Mouse (Mus musculus) myocyte (in vitro differentiated cells): ENCODE results near the gene Atp2b4. TPM values are rescaled to one million over a fixed set of nuclear protein-coding genes. Genes with fewer than 3 reads are reported as not detected.

Experiments used
- H3K27me3 ChIP-seq: one replicate; pipeline ENCODE4 v1.6.1; 2011; ENCODE audit not compliant: control insufficient read depth, insufficient read depth, insufficient read length
- H3K36me3 ChIP-seq: one replicate; pipeline ENCODE4 v1.6.1; 2011; ENCODE audit not compliant: control insufficient read depth, insufficient read depth
- H3K4me2 ChIP-seq: one replicate; pipeline ENCODE4 v1.6.1; 2011; ENCODE audit warnings: low read depth, control low read depth
- H3K4me3 ChIP-seq: one replicate; pipeline ENCODE4 v1.5.1; 2011; ENCODE audit warnings: mild to moderate bottlenecking, control low read depth, moderate library complexity
- H3K79me2 ChIP-seq: one replicate; pipeline ENCODE4 v1.6.1; 2011; ENCODE audit not compliant: control insufficient read depth, insufficient read depth
- H3ac ChIP-seq: one replicate; pipeline ENCODE4 v1.6.1; 2011; ENCODE audit not compliant: control insufficient read depth, insufficient read length
- CEBPB ChIP-seq: IDR thresholded peaks from 2 replicates; pipeline ENCODE4 v1.6.1; 2011; ENCODE audit warnings: mild to moderate bottlenecking, moderate library complexity; ENCODE audit not compliant: poor library complexity, insufficient read depth, severe bottlenecking
- E2F4 ChIP-seq: IDR thresholded peaks from one replicate; pipeline ENCODE4 v1.6.1; 2011; ENCODE audit warnings: mild to moderate bottlenecking, control low read depth, moderate library complexity; ENCODE audit not compliant: insufficient read depth
- MAX ChIP-seq: IDR thresholded peaks from one replicate; pipeline ENCODE4 v1.6.1; 2011; ENCODE audit warnings: low read depth, mild to moderate bottlenecking, control low read depth
- MYOD1 ChIP-seq, 3 experiments: IDR thresholded peaks; one replicate each; pipeline ENCODE4 v1.6.1; 2011; ENCODE audit warnings: control low read depth in 2 of 3, low read depth in 2 of 3, mild to moderate bottlenecking in 2 of 3, moderate library complexity in 1 of 3; ENCODE audit not compliant: insufficient read length in 2 of 3, control insufficient read depth in 1 of 3
- MYOG ChIP-seq, 3 experiments: IDR thresholded peaks; one replicate each; pipeline ENCODE4 v1.6.1; 2011; ENCODE audit warnings: control low read depth in 2 of 3, low read depth in 2 of 3, mild to moderate bottlenecking in 2 of 3; ENCODE audit not compliant: insufficient read length in 2 of 3, control insufficient read depth in 1 of 3, insufficient read depth in 1 of 3
- POLR2A ChIP-seq: IDR thresholded peaks from one replicate; pipeline ENCODE4 v1.6.1; 2011; ENCODE audit warnings: low read depth, mild to moderate bottlenecking, control low read depth, moderate library complexity; ENCODE audit not compliant: insufficient read length
- POLR2AphosphoS2 ChIP-seq: IDR thresholded peaks from one replicate; pipeline ENCODE4 v1.6.1; 2011; ENCODE audit warnings: low read depth, control low read depth; ENCODE audit not compliant: insufficient read length
- REST ChIP-seq: IDR thresholded peaks from one replicate; pipeline ENCODE4 v1.6.1; 2011; ENCODE audit warnings: mild to moderate bottlenecking, control low read depth, moderate library complexity; ENCODE audit not compliant: insufficient read depth, insufficient read length
- SRF ChIP-seq: IDR thresholded peaks from one replicate; pipeline ENCODE4 v1.6.1; 2011; ENCODE audit warnings: low read depth; ENCODE audit not compliant: control insufficient read depth, insufficient read length
- TCF12 ChIP-seq: IDR thresholded peaks from one replicate; pipeline ENCODE4 v1.6.1; 2011; ENCODE audit warnings: mild to moderate bottlenecking, control low read depth; ENCODE audit not compliant: poor library complexity, insufficient read depth, severe bottlenecking
- TCF3 ChIP-seq: IDR thresholded peaks from one replicate; pipeline ENCODE4 v1.6.1; 2011; ENCODE audit warnings: low read depth, control low read depth; ENCODE audit not compliant: insufficient read length
- USF1 ChIP-seq: IDR thresholded peaks from one replicate; pipeline ENCODE4 v1.6.1; 2011; ENCODE audit warnings: low read depth, mild to moderate bottlenecking, control low read depth, moderate library complexity
- polyA plus RNA-seq: library from polyadenylated mRNA; unstranded; fragments of >200 nt; fragmentation: generic; extraction: Trizol; gene quantifications from one replicate; pipeline ENCODE4 v1.2.1, GENCODE M21; 2012; ENCODE audit warnings: missing spikeins

The Atp2b4 gene
- polyA plus RNA-seq, 1 experiment: 28.1 TPM

DNA sequence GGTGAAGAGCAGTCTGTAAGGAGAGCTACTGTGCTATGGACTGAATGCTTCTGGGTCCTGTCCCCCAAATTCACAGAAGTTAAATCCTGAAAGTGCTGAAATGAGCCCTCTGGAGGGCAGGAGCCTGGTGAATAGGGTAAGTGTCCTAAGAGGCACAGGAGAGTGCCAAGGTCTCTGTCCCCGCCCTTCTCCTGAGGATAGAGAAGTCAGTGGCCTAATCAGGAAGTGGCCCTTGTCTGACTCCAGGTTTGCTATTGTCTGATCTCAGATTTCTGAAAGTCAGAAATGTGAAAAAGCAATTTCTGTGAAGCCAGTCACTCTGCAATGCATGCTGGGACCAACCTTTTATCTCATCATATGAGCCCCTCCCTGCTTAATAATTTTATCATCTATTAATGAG lies 7.2 kb downstream of the Atp2b4 start:
- Histone ChIP-seq H3K4me3 (no peak overlapping the region), H3K4me2 (peak overlapping the region; percentile 60), H3K79me2 (peaks cover 48% of the 10 kb centered on the region), H3K36me3 (no peaks in the 10 kb centered on the region), H3ac (no peak overlapping the region), H3K27me3 (no peaks in the 10 kb centered on the region)
- TF ChIP-seq CEBPB (no peak), TCF3 (no peak), MAX (no peak), SRF (no peak), POLR2A (no peak), E2F4 (no peak), MYOG (IDR thresholded peaks at IDR 0.05; ENCODE audit: control insufficient read depth in 1 of 3, insufficient read depth in 1 of 3, insufficient read length in 2 of 3, low read depth in 2 of 3) (no peak), MYOD1 (IDR thresholded peaks at IDR 0.05; ENCODE audit: control insufficient read depth in 1 of 3, insufficient read length in 2 of 3, low read depth in 2 of 3) (no peak), REST (no peak), TCF12 (no peak), POLR2AphosphoS2 (no peak), USF1 (no peak)

- Histone ChIP-seq H3ac (no peak overlapping the region), H3K4me3 (no peak overlapping the region), H3K79me2 (peaks cover 29% of the 10 kb centered on the region), H3K27me3 (no peaks in the 10 kb centered on the region), H3K36me3 (no peaks in the 10 kb centered on the region), H3K4me2 (no peak overlapping the region)
- no peak for TF ChIP-seq MYOD1 (IDR thresholded peaks at IDR 0.05; ENCODE audit: control insufficient read depth in 1 of 3, insufficient read length in 2 of 3, low read depth in 2 of 3)
- no peak for TF ChIP-seq E2F4
- no peak for TF ChIP-seq TCF3
- TF ChIP-seq REST: no peak
- TF ChIP-seq MYOG (IDR thresholded peaks at IDR 0.05; ENCODE audit: control insufficient read depth in 1 of 3, insufficient read depth in 1 of 3, insufficient read length in 2 of 3, low read depth in 2 of 3): no peak
- TF ChIP-seq MAX: no peak
- no peak for TF ChIP-seq CEBPB
- TF ChIP-seq TCF12: no peak
- TF ChIP-seq POLR2AphosphoS2: no peak
- TF ChIP-seq USF1: no peak
- no peak for TF ChIP-seq POLR2A
- no peak for TF ChIP-seq SRF
Observed at GRCm38 (mm10) chr1:133790011-133790410, 10.8 kb downstream of the Atp2b4 start.

DNA sequence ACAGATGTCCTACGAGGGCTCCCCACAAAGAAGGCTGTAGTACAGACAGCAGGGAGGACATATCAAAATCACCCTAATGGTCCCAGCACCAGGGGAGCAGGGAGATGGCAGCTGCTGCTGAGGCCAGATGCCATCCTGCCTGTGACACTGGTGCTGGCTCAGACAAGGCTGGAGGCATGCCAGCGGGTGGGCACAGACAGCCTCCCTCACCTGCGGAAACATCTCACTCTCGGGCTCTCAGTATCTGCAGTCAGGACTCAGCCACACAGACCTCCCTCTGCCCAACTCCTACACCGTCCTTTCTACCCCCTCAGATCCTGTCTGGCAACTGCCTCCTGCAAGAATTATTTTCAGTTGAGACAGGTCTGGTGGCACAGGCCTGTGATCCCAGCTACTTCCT lies 12.0 kb downstream of the Atp2b4 start:
- no peak overlapping the region for H3K4me2 ChIP-seq
- H3K27me3 ChIP-seq: no peaks in the 10 kb centered on the region
- H3ac ChIP-seq: no peak overlapping the region
- H3K36me3 ChIP-seq: no peaks in the 10 kb centered on the region
- TF ChIP-seq MAX (no peak), MYOD1 (IDR thresholded peaks at IDR 0.05; ENCODE audit: control insufficient read depth in 1 of 3, insufficient read length in 2 of 3, low read depth in 2 of 3) (peak in 1 of 3 experiments; percentile 69), CEBPB (no peak), USF1 (no peak), E2F4 (no peak), SRF (no peak), POLR2AphosphoS2 (no peak), POLR2A (no peak), MYOG (IDR thresholded peaks at IDR 0.05; ENCODE audit: control insufficient read depth in 1 of 3, insufficient read depth in 1 of 3, insufficient read length in 2 of 3, low read depth in 2 of 3) (peak in 2 of 3 experiments; percentile 3 to 47), TCF12 (no peak), REST (no peak), TCF3 (no peak)
- H3K79me2 ChIP-seq: peaks cover 23% of the 10 kb centered on the region
- H3K4me3 ChIP-seq: no peak overlapping the region

GRCm38 (mm10) chr1:133787500-133788210 lies 13.2 kb downstream of the Atp2b4 start:
- Histone ChIP-seq H3K79me2 (peaks cover 23% of the 10 kb centered on the region), H3K36me3 (no peaks in the 10 kb centered on the region), H3K4me3 (no peak overlapping the region), H3K4me2 (no peak overlapping the region), H3ac (no peak overlapping the region), H3K27me3 (no peaks in the 10 kb centered on the region)
- TF ChIP-seq USF1 (no peak), SRF (no peak), E2F4 (no peak), MYOG (IDR thresholded peaks at IDR 0.05; ENCODE audit: control insufficient read depth in 1 of 3, insufficient read depth in 1 of 3, insufficient read length in 2 of 3, low read depth in 2 of 3) (no peak), TCF12 (no peak), POLR2A (no peak), REST (no peak), CEBPB (no peak), TCF3 (no peak), MYOD1 (IDR thresholded peaks at IDR 0.05; ENCODE audit: control insufficient read depth in 1 of 3, insufficient read length in 2 of 3, low read depth in 2 of 3) (no peak), MAX (no peak), POLR2AphosphoS2 (no peak)
